Mouse (Mus musculus): ENCODE measurements around the gene Gm21915. TPM values are rescaled to one million over a fixed set of nuclear protein-coding genes. Genes with fewer than 3 reads are reported as not detected.

Gm21915 gene
- polyA plus RNA-seq, 1 experiment from 2014 or later = not detected

- H3K4me3 ChIP-seq (ENCODE audit: low read depth, low read length) = no peak overlapping the region
- no peak overlapping the region for H3K27ac ChIP-seq (replicated peaks; ENCODE audit: low read depth, low read length)
- H3K9ac ChIP-seq (ENCODE audit: low read length) = no peak overlapping the region
- H3K9me3 ChIP-seq (ENCODE audit: control insufficient read depth, low read length) = no peaks in the 10 kb centered on the region
- no peaks in the 10 kb centered on the region for H3K27me3 ChIP-seq (ENCODE audit: control insufficient read depth, insufficient read depth, low read length)
- ATAC-seq (ENCODE audit: insufficient number of reproducible peaks, low FRiP score, low TSS enrichment, low read depth) (no peak), DNase-seq (ENCODE audit: low spot score) (no peak)
- H3K4me2 ChIP-seq (ENCODE audit: low read depth, severe bottlenecking) = no peak overlapping the region
- no peaks in the 10 kb centered on the region for H3K4me1 ChIP-seq (ENCODE audit: control insufficient read depth, insufficient read depth, low read length)
- no peaks in the 10 kb centered on the region for H3K36me3 ChIP-seq (ENCODE audit: control insufficient read depth, insufficient read depth, low read length)
- 93% methylated on average over 3 of the region's 3 CpGs for WGBS
Measured at GRCm38 (mm10) chr9:40649444-40649843, 21.0 kb upstream of the Gm21915 start.

DNA sequence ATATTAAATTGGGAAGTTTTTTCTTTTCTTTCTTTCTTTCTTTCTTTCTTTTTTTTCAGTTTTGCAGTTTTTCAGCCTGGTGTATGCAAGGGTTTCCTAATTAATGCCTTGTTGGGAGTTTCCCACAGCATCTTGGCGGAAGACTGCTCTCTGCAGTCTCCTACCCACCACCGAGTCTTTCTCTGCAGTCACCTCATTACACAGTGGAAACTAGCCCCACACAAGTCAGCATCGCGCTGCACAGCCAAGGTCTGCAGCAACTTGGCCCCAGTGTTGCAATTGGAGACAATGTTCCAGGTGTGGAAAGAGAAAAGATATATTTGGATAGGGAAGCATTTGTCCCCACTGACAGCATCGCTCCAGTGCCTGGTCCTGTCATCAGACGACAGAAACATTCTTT is 20.4 kb upstream of the Gm21915 start:
- Histone ChIP-seq H3K4me1 (ENCODE audit: control insufficient read depth, insufficient read depth, low read length) (no peaks in the 10 kb centered on the region), H3K27ac (replicated peaks; ENCODE audit: low read depth, low read length) (no peak overlapping the region), H3K4me2 (ENCODE audit: low read depth, severe bottlenecking) (no peak overlapping the region), H3K36me3 (ENCODE audit: control insufficient read depth, insufficient read depth, low read length) (no peaks in the 10 kb centered on the region), H3K9ac (ENCODE audit: low read length) (no peak overlapping the region), H3K4me3 (ENCODE audit: low read depth, low read length) (no peak overlapping the region), H3K27me3 (ENCODE audit: control insufficient read depth, insufficient read depth, low read length) (no peaks in the 10 kb centered on the region), H3K9me3 (ENCODE audit: control insufficient read depth, low read length) (no peaks in the 10 kb centered on the region)
- WGBS = 69% methylated on average over 6 of the region's 6 CpGs
- ATAC-seq (ENCODE audit: insufficient number of reproducible peaks, low FRiP score, low TSS enrichment, low read depth) = no peak
- DNase-seq (ENCODE audit: low spot score) = no peak

DNA sequence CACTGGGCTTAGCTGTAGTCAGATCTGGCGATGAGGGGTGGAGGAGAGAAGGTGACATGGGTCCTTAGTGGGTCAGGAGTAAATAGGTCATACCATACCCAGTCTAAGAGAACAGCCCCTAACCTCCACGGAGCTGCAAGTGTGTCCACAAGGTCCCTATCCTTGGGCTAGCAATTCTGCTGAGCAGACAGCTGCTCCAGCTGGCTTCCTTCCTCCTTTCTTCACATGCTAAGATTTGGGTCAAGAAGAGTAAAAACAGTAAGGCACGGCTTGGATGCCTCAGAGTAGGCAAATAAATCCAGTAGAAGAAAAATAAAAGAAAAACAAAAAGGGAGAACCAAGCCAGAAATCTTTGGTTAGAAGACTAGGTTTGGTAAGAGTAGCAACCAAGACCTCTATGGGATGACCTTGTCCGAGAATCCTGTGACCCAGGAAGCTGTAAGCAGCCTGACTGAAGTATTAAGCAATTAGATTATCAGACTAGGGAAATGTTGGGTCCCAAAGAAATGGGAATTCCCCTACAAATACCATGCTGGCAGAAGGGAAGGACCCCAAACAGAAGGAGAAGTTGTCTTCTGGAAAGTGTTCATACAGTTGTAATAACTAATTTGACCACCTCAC is 19.1 kb upstream of the Gm21915 start:
- Histone ChIP-seq H3K27me3 (ENCODE audit: control insufficient read depth, insufficient read depth, low read length) (no peaks in the 10 kb centered on the region), H3K4me1 (ENCODE audit: control insufficient read depth, insufficient read depth, low read length) (no peaks in the 10 kb centered on the region), H3K9me3 (ENCODE audit: control insufficient read depth, low read length) (no peaks in the 10 kb centered on the region), H3K9ac (ENCODE audit: low read length) (no peak overlapping the region), H3K4me3 (ENCODE audit: low read depth, low read length) (no peak overlapping the region), H3K4me2 (ENCODE audit: low read depth, severe bottlenecking) (no peak overlapping the region), H3K36me3 (ENCODE audit: control insufficient read depth, insufficient read depth, low read length) (no peaks in the 10 kb centered on the region), H3K27ac (replicated peaks; ENCODE audit: low read depth, low read length) (no peak overlapping the region)
- no peak for DNase-seq (ENCODE audit: low spot score)
- no peak for ATAC-seq (ENCODE audit: insufficient number of reproducible peaks, low FRiP score, low TSS enrichment, low read depth)
- 86% methylated on average over 4 of the region's 4 CpGs for WGBS

DNA sequence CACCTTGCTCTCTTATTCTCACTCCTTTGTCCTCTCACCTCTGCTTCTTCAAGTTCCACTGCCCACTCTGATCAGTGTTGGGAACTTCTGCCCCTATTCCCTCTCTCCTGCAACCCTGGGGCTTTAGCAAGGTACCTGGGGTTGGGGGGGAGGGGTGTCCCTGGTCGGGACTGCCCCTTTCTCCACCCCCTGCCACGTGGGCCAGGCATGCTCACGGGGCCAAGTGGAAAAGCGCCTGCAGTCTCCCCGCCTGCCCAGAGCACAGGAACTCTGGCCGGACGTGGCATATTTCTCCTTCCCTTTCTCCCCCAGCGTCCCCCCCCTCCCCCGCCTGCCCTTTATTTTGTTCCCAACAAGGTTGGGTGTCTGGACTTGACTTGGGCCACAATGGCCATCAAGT is 17.7 kb upstream of the Gm21915 start:
- Histone ChIP-seq H3K4me1 (ENCODE audit: control insufficient read depth, insufficient read depth, low read length) (no peaks in the 10 kb centered on the region), H3K27me3 (ENCODE audit: control insufficient read depth, insufficient read depth, low read length) (no peaks in the 10 kb centered on the region), H3K36me3 (ENCODE audit: control insufficient read depth, insufficient read depth, low read length) (no peaks in the 10 kb centered on the region), H3K4me2 (ENCODE audit: low read depth, severe bottlenecking) (no peak overlapping the region), H3K27ac (replicated peaks; ENCODE audit: low read depth, low read length) (no peak overlapping the region), H3K4me3 (ENCODE audit: low read depth, low read length) (no peak overlapping the region), H3K9me3 (ENCODE audit: control insufficient read depth, low read length) (no peaks in the 10 kb centered on the region), H3K9ac (ENCODE audit: low read length) (no peak overlapping the region)
- ATAC-seq (ENCODE audit: insufficient number of reproducible peaks, low FRiP score, low TSS enrichment, low read depth) = peak; percentile 51; the same call in 1 of the 2 replicates
- WGBS = 36% methylated on average over 9 of the region's 9 CpGs
- peak; percentile 57 for DNase-seq (ENCODE audit: low spot score)

DNA sequence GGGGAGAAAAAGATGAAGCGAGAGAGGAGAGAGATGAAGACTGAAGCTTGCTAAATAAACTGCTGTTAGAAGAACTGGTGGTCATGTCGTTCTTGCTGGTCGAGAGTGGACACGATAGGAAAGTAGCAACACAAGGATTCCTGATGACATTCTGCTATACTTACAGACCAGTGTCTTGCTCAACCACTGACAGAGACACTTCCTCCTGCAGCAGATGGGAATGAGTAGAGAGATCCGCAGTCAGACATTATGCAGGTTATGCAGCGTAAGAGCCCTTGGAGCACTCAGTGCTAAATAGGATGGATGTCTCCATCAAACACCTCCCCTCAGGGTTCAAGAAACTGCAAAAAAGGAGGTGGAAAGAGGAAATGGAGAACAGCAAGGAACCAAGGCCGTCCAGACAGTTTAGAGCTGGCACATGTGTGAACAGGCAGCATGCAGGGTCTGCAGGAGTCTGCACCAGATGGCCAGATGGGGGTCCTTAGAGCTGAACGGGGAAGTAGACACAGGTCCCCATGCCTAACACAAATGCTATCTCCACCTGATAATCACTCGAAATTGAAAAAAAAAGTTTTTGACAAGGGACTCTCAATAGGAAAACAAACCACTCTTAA is 4.1 kb upstream of the Gm21915 start:
- 78% methylated on average over 9 of the region's 9 CpGs for WGBS
- DNase-seq (ENCODE audit: low spot score) (no peak), ATAC-seq (ENCODE audit: insufficient number of reproducible peaks, low FRiP score, low TSS enrichment, low read depth) (no peak)
- no peaks in the 10 kb centered on the region; the same call in 1 of the 2 replicates for H3K9me3 ChIP-seq (ENCODE audit: control insufficient read depth, low read length)
- H3K4me2 ChIP-seq (ENCODE audit: low read depth, severe bottlenecking) = no peak overlapping the region
- H3K9ac ChIP-seq (ENCODE audit: low read length) = no peak overlapping the region
- H3K4me3 ChIP-seq (ENCODE audit: low read depth, low read length) = no peak overlapping the region
- no peaks in the 10 kb centered on the region for H3K36me3 ChIP-seq (ENCODE audit: control insufficient read depth, insufficient read depth, low read length)
- H3K27ac ChIP-seq (replicated peaks; ENCODE audit: low read depth, low read length) = no peak overlapping the region
- H3K4me1 ChIP-seq (ENCODE audit: control insufficient read depth, insufficient read depth, low read length) = no peaks in the 10 kb centered on the region
- H3K27me3 ChIP-seq (ENCODE audit: control insufficient read depth, insufficient read depth, low read length) = no peaks in the 10 kb centered on the region

DNA sequence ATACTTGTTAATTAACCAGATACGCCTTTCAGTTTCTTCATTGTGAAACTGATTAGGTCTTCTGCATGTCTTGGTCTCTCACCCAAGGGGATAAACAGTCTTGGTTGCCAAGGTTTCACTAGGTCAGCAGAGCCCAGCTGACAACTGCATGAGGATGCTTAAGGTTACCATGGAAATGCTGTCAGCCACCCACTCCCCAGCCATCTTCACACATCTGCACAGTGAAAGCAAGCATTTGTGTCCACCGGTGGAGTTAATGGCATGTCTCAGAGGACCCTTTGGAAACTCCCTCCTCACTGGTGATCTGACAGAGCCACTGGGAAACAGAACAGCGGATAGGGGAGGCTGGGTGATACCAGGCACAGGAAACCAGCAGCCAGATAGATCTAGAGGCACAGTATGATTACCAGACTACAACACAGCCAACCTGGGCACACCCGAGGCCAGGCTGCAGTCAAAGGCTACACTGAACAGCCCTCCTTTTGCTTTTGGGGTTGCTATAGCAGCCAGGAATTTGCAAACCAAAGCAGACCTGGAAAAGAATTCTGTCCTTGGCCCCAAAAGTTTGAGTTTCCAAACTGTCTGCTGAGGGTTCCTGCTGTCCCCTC is 1.0 kb downstream of the Gm21915 start:
- H3K9me3 ChIP-seq (ENCODE audit: control insufficient read depth, low read length) = no peaks in the 10 kb centered on the region
- H3K9ac ChIP-seq (ENCODE audit: low read length) = no peak overlapping the region
- DNase-seq (ENCODE audit: low spot score) (no peak), ATAC-seq (ENCODE audit: insufficient number of reproducible peaks, low FRiP score, low TSS enrichment, low read depth) (no peak)
- no peaks in the 10 kb centered on the region for H3K27me3 ChIP-seq (ENCODE audit: control insufficient read depth, insufficient read depth, low read length)
- H3K4me2 ChIP-seq (ENCODE audit: low read depth, severe bottlenecking) = no peak overlapping the region
- H3K4me1 ChIP-seq (ENCODE audit: control insufficient read depth, insufficient read depth, low read length) = no peaks in the 10 kb centered on the region
- H3K4me3 ChIP-seq (ENCODE audit: low read depth, low read length) = no peak overlapping the region
- no peak overlapping the region for H3K27ac ChIP-seq (replicated peaks; ENCODE audit: low read depth, low read length)
- 49% methylated on average over 4 of the region's 4 CpGs for WGBS
- no peaks in the 10 kb centered on the region for H3K36me3 ChIP-seq (ENCODE audit: control insufficient read depth, insufficient read depth, low read length)

DNA sequence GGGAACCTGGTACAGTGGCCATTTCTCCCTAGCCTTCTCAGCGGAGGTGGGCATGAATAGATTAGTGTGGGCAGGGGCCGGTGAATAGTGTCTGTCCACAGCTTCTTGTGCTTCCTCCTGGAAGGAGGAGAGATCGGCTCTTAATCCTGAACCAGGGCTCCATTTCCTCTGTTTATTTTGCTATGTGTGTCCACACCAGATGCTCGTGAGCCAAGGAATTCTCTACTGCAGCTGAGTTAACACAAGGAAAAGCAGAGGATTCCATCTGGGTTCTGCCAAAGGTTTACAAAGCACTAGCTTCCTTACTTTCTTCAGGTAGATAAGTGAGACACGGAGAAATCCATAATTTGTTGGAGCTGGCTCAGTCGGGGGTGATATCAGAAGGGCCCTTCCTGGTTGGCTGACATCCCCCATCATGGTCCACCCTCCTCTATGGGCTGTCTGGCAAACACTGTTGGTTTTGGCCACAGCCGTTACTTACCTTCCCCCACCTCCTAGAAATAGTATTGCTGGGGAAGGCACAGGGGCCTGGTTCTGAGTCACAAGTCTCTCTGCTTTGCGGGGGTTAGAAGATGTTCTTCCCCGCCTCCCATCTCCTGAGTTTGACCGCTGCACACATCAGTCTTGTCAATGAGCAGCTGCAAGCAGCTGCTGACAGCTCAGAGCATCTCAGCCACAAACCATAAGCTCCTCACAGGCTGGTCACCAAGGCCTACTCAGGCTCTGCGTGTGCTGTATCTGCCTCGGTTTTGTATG is 5.0 kb downstream of the Gm21915 start:
- no peak overlapping the region for H3K4me2 ChIP-seq (ENCODE audit: low read depth, severe bottlenecking)
- WGBS = 75% methylated on average over 12 of the region's 12 CpGs

DNA sequence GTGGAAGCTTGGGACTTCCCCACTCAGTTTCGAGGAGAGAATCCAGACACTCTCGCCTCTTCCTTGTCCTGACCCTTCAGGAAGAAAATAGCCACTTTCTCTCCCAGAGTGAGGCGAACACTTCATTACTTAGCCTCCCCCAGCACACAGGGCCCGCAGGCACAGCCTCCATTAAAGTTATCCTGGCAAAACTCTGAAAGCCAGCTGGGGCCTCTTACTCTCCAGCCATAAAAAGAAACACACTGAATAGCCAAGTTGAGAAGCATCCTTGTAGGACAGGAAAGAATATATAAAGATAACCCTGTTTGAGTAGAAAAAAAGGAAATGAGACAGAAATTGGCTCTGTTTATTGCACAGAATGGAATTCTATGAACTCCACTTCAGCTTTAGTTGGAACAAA is 8.2 kb downstream of the Gm21915 start:
- Histone ChIP-seq H3K27ac (replicated peaks; ENCODE audit: low read depth, low read length) (no peak overlapping the region), H3K4me1 (ENCODE audit: control insufficient read depth, insufficient read depth, low read length) (no peaks in the 10 kb centered on the region), H3K4me2 (ENCODE audit: low read depth, severe bottlenecking) (no peak overlapping the region), H3K9me3 (ENCODE audit: control insufficient read depth, low read length) (no peaks in the 10 kb centered on the region), H3K36me3 (ENCODE audit: control insufficient read depth, insufficient read depth, low read length) (no peaks in the 10 kb centered on the region), H3K4me3 (ENCODE audit: low read depth, low read length) (no peak overlapping the region), H3K27me3 (ENCODE audit: control insufficient read depth, insufficient read depth, low read length) (no peaks in the 10 kb centered on the region), H3K9ac (ENCODE audit: low read length) (no peak overlapping the region)
- ATAC-seq (ENCODE audit: insufficient number of reproducible peaks, low FRiP score, low TSS enrichment, low read depth) = no peak
- DNase-seq (ENCODE audit: low spot score) = no peak
- WGBS = 65% methylated on average over 4 of the region's 4 CpGs

More for the DNA sequence above, 5.0 kb downstream of the Gm21915 start:
- no peaks in the 10 kb centered on the region for H3K9me3 ChIP-seq (ENCODE audit: control insufficient read depth, low read length)
- DNase-seq (ENCODE audit: low spot score) (no peak), ATAC-seq (ENCODE audit: insufficient number of reproducible peaks, low FRiP score, low TSS enrichment, low read depth) (no peak)
- H3K27me3 ChIP-seq (ENCODE audit: control insufficient read depth, insufficient read depth, low read length) = no peaks in the 10 kb centered on the region
- no peaks in the 10 kb centered on the region for H3K4me1 ChIP-seq (ENCODE audit: control insufficient read depth, insufficient read depth, low read length)
- H3K36me3 ChIP-seq (ENCODE audit: control insufficient read depth, insufficient read depth, low read length) = no peaks in the 10 kb centered on the region
- H3K9ac ChIP-seq (ENCODE audit: low read length) = no peak overlapping the region
- no peak overlapping the region for H3K27ac ChIP-seq (replicated peaks; ENCODE audit: low read depth, low read length)
- no peak overlapping the region for H3K4me3 ChIP-seq (ENCODE audit: low read depth, low read length)

Measured in limb, embryonic 11.5 days (tissue).